Mouse (Mus musculus) induced T-regulatory cell, adult 2 months (primary cell): ENCODE measurements at regions not wholly inside any gene's neighbourhood (a gene's known extent, or its start where the extent isn't known, plus 50 kb on each side); places are given as distances from the start of the nearest gene placed in this dataset.
"Not testable (repeated sequence)": the region's sequence is repeated elsewhere in the genome, so short reads cannot be mapped to it uniquely, and the experiment has no call there.

Experiments
- DNase-seq: peaks from one replicate; pipeline ENCODE4 v3.0.0-alpha.2; 2012; ENCODE audit warnings: low read depth

DNA sequence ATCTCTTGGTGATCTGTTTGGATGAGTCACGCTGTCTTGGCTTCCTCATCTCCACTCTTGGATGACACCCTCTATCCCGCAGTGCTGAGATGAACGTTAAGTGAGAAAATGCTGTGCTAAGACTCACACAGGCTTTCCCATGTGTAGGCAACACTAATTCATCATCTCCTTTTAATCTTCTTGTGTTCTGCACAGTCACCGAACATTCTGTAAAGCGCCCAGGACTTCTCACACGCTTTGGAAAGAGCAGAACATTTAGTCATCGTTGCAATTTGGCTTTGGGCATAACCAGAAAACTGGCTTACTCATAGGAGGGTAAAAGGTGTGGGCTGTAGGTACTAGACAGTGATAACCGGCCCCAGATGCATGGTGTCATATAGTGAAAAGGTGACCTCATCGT, 94.9 kb downstream of the Plppr4 start:
- no peak for DNase-seq

- DNase-seq = no peak
Measured at GRCm38 (mm10) chr3:117247833-117248232, 112.8 kb downstream of the Plppr4 start.

DNA sequence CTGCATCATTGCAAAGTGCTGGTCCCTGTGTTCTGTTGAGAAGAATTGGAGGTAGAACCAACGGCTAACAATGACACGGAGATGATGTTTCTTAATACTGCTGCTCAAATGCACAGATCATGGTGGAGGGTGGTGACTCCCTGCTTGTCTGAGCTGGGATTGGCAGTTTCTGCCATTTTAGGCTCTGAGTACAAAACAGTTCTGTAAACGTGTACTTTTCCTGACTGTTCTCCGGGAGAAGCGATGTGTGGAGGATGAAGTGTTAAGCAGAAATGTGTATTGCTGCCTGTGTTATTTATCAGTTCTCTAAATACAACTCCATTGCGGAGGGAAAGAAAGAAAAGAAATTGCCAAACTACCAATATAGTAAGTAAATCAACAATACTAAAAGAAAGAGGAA, 118.9 kb downstream of the Plppr4 start:
- DNase-seq = no peak

GRCm38 (mm10) chr3:117226616-117227015, 134.1 kb downstream of the Plppr4 start:
- no peak for DNase-seq

GRCm38 (mm10) chr3:117225041-117225440, 135.6 kb downstream of the Plppr4 start:
- no peak for DNase-seq

- no peak for DNase-seq
Measured at GRCm38 (mm10) chr3:117217952-117218351, 142.7 kb downstream of the Plppr4 start.

DNA sequence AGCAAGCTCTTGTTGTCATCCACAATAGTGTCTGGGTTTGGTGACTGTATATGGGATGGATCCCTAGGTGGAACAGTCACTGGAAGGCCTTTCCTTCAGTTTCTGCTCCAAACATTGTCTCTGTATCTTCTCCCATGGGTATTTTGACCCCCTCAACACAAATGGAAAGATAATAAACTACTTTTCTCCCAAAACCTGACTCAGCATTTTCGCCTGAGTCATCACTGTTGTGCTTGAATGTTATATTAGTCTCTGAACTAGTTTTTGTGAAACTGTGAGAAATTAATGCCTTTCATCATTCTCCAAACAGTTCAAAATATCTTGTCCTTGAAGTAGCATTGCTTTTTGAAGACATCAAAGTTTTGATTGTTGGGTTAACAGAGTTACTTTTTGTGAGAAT, 168.8 kb downstream of the Plppr4 start:
- no peak for DNase-seq

GRCm38 (mm10) chr3:117188782-117189500, 171.7 kb downstream of the Plppr4 start:
- no peak for DNase-seq

DNA sequence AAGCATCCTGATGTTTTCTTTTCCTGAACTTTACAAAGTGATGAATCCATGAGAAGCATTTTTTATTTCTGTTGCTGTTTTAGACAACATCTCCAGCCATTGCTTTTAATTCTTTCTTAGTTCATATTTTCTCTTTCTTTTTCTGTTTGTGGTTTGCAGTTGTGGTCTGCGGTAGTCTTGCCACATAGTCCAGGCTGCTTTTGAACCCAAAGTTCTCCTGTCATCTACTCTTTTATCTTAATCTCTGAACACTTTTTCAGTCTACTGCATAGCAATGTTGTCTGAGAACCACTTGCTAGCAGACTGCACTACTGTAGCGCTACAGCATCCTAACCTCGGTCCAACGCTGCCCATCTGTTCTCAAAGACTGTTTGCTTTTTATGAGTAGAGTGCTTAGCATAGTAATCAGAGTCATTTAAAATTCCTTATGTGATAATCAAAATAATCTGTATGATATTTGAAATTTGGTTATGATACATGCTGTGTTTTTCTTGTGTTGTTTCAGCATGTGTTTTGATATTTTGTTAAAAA, 177.0 kb downstream of the Plppr4 start:
- no peak for DNase-seq

- no peak for DNase-seq
Measured at GRCm38 (mm10) chr3:117169740-117170139, 190.9 kb downstream of the Plppr4 start.

GRCm38 (mm10) chr3:117163046-117163445, 194.3 kb upstream of the Palmd start:
- no peak for DNase-seq

- not testable (repeated sequence) for DNase-seq
Measured at GRCm38 (mm10) chr3:117160689-117161088, 191.9 kb upstream of the Palmd start.

GRCm38 (mm10) chr3:117155274-117155673, 186.5 kb upstream of the Palmd start:
- DNase-seq = no peak

- no peak for DNase-seq
Measured at GRCm38 (mm10) chr3:117153011-117153473, 184.3 kb upstream of the Palmd start.

DNA sequence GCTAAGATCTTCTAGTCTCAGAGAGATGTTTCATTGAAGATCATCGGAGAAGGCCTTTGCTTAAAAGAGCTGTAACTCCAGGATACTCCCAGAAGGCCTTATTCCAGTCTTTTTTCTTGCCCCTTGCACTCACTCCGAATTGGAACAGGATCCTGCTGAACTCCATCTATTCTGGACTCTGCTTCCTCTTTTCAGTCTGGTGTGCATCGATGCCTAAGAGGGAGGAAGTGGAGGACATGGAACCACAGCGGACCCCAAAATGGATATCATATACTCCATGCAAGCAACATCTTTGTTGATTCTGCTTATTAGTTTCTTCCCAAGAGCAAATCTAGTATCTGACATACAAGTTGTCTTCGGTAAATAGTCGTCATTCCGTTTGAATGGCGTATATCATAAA, 183.6 kb upstream of the Palmd start:
- DNase-seq = no peak

DNA sequence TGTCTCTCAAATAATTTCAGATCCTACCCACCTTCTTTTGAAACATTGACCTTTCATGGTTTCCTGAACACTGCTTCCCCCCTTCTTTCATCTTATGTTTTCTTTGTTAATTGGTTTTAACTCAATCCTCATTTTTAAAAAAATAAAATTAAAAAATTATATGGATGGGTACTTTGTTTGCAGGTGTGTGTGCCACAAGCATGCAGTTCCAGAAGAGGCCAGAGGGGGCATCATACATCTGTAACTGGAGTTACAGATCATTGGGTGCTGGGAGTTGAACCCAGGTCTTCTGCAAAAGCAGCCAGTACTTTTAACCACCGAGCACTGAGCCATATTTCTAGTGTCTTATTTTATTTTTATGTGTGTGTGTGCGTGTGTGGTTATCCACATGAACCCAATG, 178.6 kb upstream of the Palmd start:
- no peak for DNase-seq

DNA sequence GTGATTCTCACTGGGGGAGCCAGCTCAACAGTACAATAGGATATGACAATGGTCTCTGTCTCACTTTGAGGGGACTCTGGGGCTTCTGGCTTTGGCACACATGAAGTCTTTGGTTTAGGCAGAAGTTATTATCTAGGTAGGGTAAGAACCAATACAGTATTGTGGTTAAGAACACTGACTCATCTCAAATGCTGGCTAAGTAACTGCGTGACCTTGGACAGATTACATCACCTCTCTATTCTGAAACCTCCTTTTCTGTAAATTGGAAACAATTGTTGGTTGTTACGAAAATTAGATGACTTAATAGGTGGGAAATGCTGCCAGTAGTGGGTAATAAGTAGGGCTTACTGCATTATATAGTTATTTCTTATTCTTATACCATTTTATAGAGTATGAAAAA, 171.0 kb upstream of the Palmd start:
- no peak for DNase-seq

GRCm38 (mm10) chr3:117138720-117139119, 169.9 kb upstream of the Palmd start:
- no peak for DNase-seq

DNA sequence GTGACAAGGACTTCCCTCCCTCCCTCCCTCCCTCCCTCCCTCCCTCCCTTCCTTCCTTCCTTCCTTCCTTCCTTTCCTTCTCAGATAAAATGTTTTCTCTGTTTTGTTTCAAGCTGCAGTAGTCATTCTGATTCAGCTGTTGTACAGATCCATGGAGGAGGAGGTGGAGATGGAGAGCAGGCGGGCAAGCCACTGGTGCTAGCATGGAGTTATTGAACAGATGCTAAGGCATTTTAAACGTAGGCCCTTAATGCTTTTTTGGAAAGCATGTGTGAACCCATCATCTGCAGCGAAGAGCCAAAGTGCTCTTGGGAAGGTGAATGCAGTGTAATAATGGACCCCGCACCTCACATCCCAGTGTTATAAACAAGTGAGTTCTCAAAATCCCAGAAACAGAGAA, 164.1 kb upstream of the Palmd start:
- no peak for DNase-seq

- DNase-seq = no peak
Measured at GRCm38 (mm10) chr3:117122211-117122610, 153.4 kb upstream of the Palmd start.

DNA sequence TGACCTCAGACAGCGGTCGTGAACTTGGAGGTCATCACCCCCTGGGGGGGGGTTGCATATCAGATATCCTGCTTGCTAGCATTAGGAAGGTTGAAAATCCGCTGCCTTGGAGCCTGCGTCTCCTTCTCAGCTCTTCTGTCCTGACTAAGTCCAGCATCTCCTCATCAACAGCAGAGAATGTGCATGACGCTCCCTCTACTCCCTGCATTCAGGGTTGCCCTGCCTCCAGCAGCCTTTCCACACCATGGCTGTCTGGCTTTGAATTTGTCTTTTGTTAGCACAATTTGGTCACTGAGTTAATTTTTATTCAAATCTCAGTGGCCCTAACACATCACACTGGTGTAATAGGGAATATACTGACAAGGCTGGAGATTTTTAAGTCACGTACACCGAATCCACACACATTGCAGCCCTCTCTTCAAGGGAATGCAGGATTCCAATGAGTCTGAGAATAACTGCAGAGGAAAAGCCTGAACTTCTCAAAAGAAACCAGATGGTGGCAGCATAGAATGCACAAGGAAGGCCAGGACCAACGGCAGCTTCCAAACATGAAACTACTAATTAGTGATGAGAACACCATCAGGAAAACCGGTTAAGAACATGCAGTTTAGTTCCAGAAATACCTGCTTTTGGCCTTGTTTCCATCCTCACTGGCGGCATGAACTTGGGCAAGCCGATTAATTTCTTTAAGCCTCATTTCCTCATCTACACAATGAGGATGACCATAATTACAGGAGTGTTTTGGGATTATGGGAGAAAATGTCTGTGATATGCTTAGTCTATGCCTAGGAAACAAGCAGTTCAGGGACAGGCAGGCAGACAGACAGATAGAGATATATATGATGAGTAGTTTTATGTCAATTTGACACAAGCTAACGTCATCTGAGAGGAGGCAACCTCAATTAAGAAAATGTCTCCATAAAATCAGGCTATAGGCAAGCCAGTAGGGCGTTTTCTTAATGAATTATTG, 151.6 kb upstream of the Palmd start:
- DNase-seq = no peak

GRCm38 (mm10) chr3:117119576-117119975, 150.8 kb upstream of the Palmd start:
- no peak for DNase-seq

DNA sequence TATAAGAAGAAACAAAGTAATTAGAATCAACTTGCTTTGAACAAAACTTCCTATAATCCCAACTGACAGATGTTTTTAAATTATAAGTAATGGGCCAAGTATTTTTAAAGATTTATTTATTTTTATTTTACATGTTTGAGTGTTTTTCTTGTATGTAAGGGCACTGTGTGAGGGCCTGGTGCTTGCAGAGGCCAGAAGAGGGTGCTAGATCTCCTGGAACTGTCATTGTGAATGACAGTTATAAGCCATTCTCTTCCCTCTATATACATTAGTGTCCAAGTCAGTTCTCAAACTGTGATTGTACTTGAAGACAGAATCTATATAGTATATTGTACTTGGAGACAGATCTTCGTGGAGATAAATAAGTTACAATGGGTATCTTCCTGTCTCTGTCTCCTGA, 149.1 kb upstream of the Palmd start:
- no peak for DNase-seq
